In genomic region chr7:71867090-71867489, GRCm38 (mm10) we compare ENCODE assay signal across 9 mouse cellular contexts.
A peak's percentile ranks its signal among the peaks of the same experiment; 100 is the strongest.
DNase-seq lines count a peak whose midpoint lies in the region; ATAC-seq and TF ChIP-seq lines count a peak whose summit lies in the region.
"Had no signal": no experiment of that assay in that cellular context is flagged by ENCODE, and none has a peak within 500 bp of the region (broad histone marks: within the 10 kb centered on the region; RNA-seq: fewer than 3 reads in every experiment).

No protein-coding gene starts in this region.

- no peaks in the 10 kb centered on the region for H3K9me3 ChIP-seq in forebrain, embryonic 13.5 days (replicated peaks)
- no peaks in the 10 kb centered on the region for H3K9me3 ChIP-seq in kidney, postnatal 0 days (replicated peaks; ENCODE audit: low read length)

- H3K36me3 ChIP-seq in forebrain, embryonic 13.5 days (ENCODE audit: poor library complexity, severe bottlenecking): no peaks in the 10 kb centered on the region
- H3K36me3 ChIP-seq in kidney, postnatal 0 days (ENCODE audit: insufficient read depth, low read length): no peaks in the 10 kb centered on the region

- TF ChIP-seq POLR2A in brain, embryonic 14.5 days (IDR thresholded peaks at IDR 0.05; ENCODE audit: borderline replicate concordance, extremely low read depth, insufficient read depth, insufficient read length, poor library complexity, severe bottlenecking): no peak

- no peak overlapping the region for H3K9ac ChIP-seq in forebrain, embryonic 13.5 days
- no peak overlapping the region for H3K9ac ChIP-seq in kidney, postnatal 0 days (ENCODE audit: low read depth, low read length)

- ATAC-seq in forebrain, embryonic 13.5 days: peak; percentile 72
- no peak for ATAC-seq in kidney, postnatal 0 days (replicated peaks; ENCODE audit: low FRiP score, low read depth)
- ATAC-seq in monocyte, adult 5-6 weeks (replicated peaks; ENCODE audit: insufficient number of reproducible peaks, low FRiP score, low TSS enrichment, poor library complexity, severe bottlenecking): no peak

- no peak overlapping the region for H3K4me3 ChIP-seq in forebrain, embryonic 13.5 days
- no peak overlapping the region for H3K4me3 ChIP-seq in kidney, postnatal 0 days (replicated peaks; ENCODE audit: low read depth, low read length)
- H3K4me3 ChIP-seq: erythroblast, embryonic 14.5 days had no signal

- 0 out of 2 replicates have a peak, but pooled peaks cover 2% of the 10 kb centered on the region for H3K27me3 ChIP-seq in forebrain, embryonic 13.5 days
- H3K27me3 ChIP-seq in kidney, postnatal 0 days (ENCODE audit: insufficient read depth, low read length): no peaks in the 10 kb centered on the region

- H3K4me2 ChIP-seq in forebrain, embryonic 13.5 days: no peak overlapping the region
- H3K4me2 ChIP-seq in kidney, postnatal 0 days (ENCODE audit: low read length): no peak overlapping the region

- peak; percentile 90; the same call in 1 of the 2 replicates for TF ChIP-seq CTCF in brain, embryonic 14.5 days (IDR thresholded peaks at IDR 0.05; ENCODE audit: borderline replicate concordance, extremely low read depth, insufficient read depth, insufficient read length)
- peak; percentile 98 for TF ChIP-seq CTCF in kidney, postnatal 0 days (IDR thresholded peaks at IDR 0.05; ENCODE audit: low read depth)

- H3K4me1 ChIP-seq in forebrain, embryonic 13.5 days: peaks cover 11% of the 10 kb centered on the region
- H3K4me1 ChIP-seq in kidney, postnatal 0 days (replicated peaks; ENCODE audit: insufficient read depth, low read length): no peaks in the 10 kb centered on the region

- 13% methylated on average over 3 of the region's 3 CpGs for WGBS in forebrain, embryonic 13.5 days
- 10% methylated on average over 3 of the region's 3 CpGs for WGBS in kidney, postnatal 0 days

- peak; percentile 55 for DNase-seq in ovary, postnatal 14 days (ENCODE audit: low spot score)
- DNase-seq in ovary, adult 18-20 months (ENCODE audit: low spot score): no peak
- DNase-seq in brain, embryonic 14.5 days (ENCODE audit: low read depth): peak; percentile 85
- peak; percentile 83 for DNase-seq in kidney, postnatal 0 days (ENCODE audit: low spot score)
- peak; percentile 4 to 21 for DNase-seq in lung, adult 18-20 months
- peak; percentile 34 for DNase-seq in right cerebral cortex, adult 18-20 months

- H3K27ac ChIP-seq in forebrain, embryonic 13.5 days: no peak overlapping the region
- no peak overlapping the region for H3K27ac ChIP-seq in kidney, postnatal 0 days
